Mouse (Mus musculus): ENCODE data around the gene Fut4. TPM values are rescaled to one million over a fixed set of nuclear protein-coding genes. Genes with fewer than 3 reads are reported as not detected.
"Not testable (repeated sequence)": the region's sequence is repeated elsewhere in the genome, so short reads cannot be mapped to it uniquely, and the experiment has no call there.

Gene Fut4
- polyA plus RNA-seq, 2 experiments from 2014 or later, result 0.08 to 0.14 TPM

DNA sequence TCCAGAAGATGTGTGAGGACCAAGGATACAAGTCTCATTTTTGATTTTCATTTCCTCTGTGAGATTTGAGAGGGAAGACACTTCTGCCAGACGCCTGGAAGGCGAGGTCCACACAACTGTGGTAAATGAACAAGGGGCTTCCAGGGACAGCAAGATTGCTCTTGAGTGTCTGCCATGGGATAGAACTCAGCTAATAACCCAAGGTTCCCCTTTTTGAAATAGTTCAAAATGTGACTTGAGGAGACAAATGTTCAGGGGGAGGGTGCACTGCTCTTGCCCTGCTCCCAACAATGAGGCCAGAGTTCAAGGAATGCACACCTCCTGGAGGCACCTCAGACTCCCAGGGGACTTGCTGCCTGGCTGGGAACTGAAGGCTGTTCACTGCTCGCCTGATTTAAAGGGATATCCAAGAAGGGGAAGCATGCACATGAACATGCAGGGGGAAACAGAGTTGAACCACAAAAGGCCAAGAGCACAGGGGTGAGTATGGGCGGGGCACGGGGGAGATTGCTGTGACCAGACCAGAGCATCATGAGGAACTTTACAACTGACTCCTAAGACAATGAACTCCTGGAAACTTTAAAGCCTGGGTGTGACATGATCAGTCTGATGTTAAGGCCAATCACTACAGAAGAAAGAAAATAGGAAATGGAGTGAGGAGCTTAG lies 27.3 kb downstream of the Fut4 start:
- no peak for ATAC-seq

DNA sequence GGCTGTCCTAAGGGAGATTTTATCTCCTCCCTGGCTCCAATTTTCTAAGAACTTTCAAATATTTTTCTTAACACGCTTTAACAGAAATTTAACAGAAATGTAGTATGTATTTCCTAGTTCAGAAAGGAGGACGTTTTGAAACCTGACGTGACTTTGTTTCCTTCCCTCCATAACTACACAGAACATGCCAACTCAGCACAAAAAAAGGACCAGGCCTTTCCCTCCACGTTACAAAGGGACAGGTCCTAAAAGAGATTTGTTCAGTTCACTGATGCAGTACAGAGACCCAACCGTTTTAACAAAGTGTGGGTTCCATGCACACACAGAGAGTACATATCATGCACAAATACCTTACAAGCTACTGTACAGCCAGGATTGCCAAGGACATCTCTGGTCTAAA lies 30.6 kb downstream of the Fut4 start:
- no peak for ATAC-seq

DNA sequence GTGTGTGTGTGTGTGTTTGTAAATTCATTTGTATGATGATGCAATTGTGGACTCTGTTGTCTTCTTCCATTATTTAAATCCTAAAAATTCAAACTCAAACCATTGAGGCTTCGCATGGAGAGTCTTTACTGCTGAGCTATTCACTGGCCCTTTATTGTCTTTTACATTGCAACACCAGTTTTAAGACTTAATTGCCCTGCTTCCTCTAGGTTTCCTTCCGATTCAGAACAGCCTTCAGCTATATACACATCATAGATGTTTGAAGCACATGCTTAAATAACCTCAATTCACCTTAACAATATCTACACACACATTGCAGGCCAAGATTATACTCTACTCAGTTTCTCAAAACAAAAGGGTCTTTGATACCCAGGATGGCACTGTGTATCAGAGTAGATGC lies 31.8 kb downstream of the Fut4 start:
- no peak for ATAC-seq

DNA sequence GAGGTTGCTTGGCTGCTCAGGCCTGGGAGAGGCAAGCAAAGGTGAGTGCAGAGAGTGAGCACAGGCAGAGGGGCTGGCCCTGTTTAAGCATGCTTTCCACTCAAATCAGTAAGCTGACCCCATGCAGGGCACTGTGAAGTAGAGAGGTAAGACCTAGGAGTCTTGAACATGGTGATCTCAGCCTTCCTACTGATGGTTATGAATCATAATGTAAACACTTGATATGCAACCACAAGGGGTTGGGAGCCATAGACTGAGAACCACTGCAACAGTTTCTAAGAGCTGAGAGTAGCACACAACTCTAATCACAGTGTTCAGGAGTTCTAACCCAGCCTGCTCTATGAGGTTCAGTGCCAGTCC lies 33.9 kb downstream of the Fut4 start:
- ATAC-seq, result no peak

DNA sequence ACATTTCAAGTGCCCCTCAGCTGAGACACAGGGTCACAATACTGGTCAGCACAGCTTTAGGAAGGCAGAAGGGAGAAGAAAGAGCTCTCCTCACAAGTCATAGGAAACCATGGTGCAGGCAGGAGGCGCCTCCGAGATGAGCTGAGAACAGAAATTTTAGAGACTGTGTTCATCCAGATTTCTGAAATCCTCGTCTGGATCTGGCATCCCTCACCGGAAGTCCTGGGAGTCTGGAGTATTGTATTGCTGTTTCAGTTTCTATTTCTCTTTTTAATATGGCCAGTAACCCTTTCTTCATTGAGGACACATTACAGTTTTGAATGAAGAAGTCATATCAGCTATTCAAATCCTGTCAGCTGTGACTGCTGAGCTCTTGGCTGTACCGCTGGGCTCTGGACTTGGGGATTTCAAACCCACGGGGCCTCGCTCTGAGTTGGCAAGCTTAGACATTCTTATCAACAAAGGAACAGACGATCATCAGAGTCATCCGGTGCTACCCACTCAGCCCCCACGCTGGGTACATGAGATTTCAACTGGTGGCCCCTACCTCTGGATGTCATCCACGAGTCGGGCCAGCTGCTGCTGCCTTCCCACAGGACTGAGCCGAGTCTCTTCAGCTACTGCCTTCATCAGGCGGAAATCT lies 34.4 kb downstream of the Fut4 start:
- no peak for ATAC-seq

DNA sequence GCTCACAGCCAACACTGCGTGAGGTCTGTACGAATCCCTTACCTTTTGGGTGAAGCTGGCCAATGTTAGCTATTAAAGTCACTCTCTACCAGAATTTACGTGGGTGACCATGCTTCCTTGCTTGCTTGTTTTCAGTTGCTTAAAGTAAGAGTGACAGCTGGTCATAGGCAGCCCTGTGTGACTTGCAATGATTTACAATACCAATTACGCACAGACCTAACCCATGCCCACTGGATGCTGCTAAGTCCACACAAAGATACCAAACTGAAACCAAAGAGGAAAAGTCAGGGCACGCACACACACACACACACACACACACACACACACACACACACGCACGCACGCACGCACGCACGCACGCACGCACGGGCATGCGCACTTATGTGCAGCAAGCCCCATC lies 36.9 kb downstream of the Fut4 start:
- no peak for ATAC-seq

DNA sequence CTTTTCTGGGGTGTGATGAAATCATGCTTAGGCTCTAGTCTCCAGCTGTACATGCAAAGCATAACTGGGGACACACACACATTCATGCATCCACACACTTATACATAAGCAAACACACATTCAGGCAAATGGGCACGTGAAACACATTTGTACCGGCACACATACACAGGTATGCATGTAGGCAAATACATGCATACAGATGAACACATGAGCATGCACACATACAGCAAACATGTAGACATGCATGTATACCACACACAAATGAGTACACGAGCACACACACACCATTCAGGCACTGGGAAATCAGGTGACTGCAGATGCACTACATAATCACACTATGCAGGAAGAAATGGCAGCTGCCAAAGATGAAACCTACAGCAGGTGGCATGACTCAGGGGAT lies 41.3 kb downstream of the Fut4 start:
- ATAC-seq, result no peak

DNA sequence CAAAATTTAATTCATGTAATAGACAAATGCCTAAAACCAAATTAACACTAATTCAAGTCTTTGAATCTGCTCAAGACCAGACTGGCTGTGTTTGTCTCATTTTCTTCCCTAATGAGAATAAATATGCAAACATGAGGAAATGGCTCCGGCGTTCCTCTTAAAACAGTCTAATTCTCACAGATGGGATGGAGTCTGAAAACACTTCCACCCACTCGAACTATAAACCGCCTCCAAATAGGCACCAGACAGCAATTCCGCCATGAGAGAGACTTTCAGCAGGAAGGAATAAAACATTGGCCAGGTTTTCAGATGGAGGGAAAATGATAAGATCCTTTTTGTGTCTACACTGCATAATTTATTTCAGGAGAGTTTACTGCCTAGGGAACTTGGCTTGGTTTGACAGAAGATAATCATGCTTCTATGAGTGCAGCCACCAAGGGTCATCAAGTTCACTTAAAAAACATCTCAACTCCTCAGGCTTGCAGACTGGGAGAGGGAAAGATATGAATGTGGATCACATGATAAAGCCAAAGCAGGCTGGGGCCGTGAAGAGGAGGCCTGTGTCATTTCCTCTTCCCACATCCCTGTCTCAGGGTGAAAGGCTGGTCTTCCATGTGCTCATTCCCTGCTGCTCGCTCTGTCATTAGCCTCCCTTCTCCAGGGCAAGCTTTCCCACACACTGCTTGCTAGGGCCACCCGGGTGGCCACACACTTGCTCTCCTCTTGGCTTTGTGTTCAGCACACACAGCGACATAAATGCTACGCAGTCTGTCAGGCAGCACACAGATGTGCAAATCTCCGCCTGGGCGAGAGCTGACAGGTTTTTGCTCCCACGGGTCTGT lies 46.7 kb downstream of the Fut4 start:
- ATAC-seq, result no peak

DNA sequence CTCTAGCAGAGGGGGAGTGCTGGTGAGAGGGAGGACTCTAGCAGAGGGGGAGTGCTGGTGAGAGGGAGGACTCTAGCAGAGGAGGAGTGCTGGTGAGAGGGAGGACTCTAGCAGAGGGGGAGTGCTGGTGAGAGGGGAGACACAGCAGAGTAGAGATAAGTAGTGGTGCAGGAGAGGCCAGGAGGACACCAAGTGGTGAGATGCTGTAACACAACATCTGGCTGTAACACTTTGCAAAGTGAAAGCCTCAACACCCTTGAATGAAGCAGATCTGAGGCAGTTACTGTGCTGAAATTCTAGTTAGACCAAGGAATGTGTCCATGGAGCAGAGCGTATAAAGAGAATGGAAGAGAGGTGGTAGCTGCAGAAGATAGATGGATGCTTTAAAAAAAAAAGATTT lies 51.4 kb downstream of the Fut4 start:
- ATAC-seq, result not testable (repeated sequence)

DNA sequence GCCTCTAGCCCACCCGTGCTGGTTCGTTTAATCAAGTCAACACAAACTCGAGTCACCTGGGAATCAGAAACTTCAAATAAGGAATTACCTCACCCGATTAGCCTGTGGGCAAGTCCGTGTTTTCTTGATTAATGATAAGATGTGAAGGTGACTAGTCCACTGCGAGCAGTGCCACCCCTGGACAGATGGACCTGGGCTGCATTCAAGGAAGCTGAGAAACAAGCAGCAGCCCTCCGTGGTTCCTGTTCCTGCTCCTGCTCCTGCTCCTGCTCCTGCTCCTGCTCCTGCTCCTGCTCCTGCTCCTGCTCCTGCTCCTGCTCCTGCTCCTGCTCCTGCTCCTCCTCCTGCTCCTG lies 52.9 kb downstream of the Fut4 start:
- no peak for ATAC-seq

DNA sequence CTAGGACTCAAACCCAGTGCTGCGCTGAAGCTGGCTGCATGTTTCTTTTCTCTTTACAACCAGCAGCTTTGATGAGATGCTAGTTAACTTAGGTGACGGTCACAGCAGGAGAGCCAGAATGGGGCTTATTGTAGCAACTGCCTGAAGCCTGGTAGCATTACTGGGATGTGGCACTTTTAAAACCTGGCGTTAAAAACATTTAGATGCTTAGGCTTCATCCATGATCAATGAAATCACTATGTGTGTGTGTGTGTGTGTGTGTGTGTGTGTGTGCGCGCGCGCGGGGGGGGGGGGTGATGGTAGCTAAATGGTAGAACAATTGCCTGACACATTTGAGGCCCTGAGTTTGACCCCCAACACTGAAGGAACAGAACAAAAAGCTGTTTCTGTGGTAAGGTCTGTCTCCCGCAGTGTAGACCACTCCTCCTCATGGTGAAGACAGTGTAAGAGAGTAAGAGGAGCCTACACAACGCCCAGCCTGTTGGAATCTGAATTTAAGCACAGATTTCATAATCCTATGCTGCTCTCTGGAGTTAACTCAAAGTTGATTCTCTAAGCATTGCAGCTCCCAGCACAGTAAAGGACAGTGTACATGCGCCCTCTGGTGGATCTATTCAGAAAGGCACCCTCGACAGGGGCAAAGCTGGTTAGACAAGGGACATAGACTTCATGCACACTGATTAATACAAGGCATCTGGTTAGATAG lies 53.5 kb downstream of the Fut4 start:
- ATAC-seq, result peak; percentile 57

Other genes with a start within 250 kb of the Fut4 start
- gene Amotl1, start 107.3 kb downstream of the Fut4 start, polyA plus RNA-seq (2017; shearing (Covaris generic)), result under 1 TPM; 0.32 to 0.57 TPM
- gene Piwil4, start 11.7 kb downstream of the Fut4 start, polyA plus RNA-seq (2017; shearing (Covaris generic)), result under 1 TPM in 1 of 2 experiments, not detected in 1; 0.45 TPM
- not detected for gene 1700012B09Rik, start 18.6 kb upstream of the Fut4 start, polyA plus RNA-seq (2017; shearing (Covaris generic))
- 10 to 100 TPM; 19.6 to 24.6 TPM for gene Mre11a, start 32.3 kb upstream of the Fut4 start, polyA plus RNA-seq (2017; shearing (Covaris generic))
- 10 to 100 TPM; 25.5 to 30.9 TPM for gene Ankrd49, start 32.5 kb upstream of the Fut4 start, polyA plus RNA-seq (2017; shearing (Covaris generic))
- gene Gpr83, start 107.8 kb upstream of the Fut4 start, polyA plus RNA-seq (2017; shearing (Covaris generic)), result 10 to 100 TPM; 88.3 to 94.9 TPM
- 1,000 to 10,000 TPM in 1 of 2 experiments, 100 to 1,000 TPM in 1; 971 to 1,075 TPM for gene Izumo1r, start 151.6 kb upstream of the Fut4 start, polyA plus RNA-seq (2017; shearing (Covaris generic))

All from activated CD4-positive, CD25-positive, alpha-beta regulatory T cell, adult 4 months (primary cell).